Mouse (Mus musculus) G1E (cell line): ENCODE measurements at regions not wholly inside any gene's neighbourhood (a gene's known extent, or its start where the extent isn't known, plus 50 kb on each side); places are given as distances from the start of the nearest gene placed in this dataset.

Source experiments
- ATAC-seq: 2 replicates; pipeline ENCODE4 v1.8.0; 2016; ENCODE audit warnings: mild to moderate bottlenecking; ENCODE audit not compliant: insufficient number of reproducible peaks, poor library complexity, low FRiP score, severe bottlenecking; ENCODE audit errors: extremely low read depth
- DNase-seq: peaks from one replicate; pipeline ENCODE4 v3.0.0; 2012; ENCODE audit warnings: low spot score
- H3K27me3 ChIP-seq: 2 replicates; pipeline ENCODE4 v1.6.1; 2012; ENCODE audit warnings: mild to moderate bottlenecking, low read length, inconsistent platforms; ENCODE audit not compliant: insufficient read depth
- H3K36me3 ChIP-seq: replicated peaks from 2 replicates; pipeline ENCODE3; 2012; ENCODE audit warnings: mild to moderate bottlenecking, inconsistent platforms
- H3K4me1 ChIP-seq: 2 replicates; pipeline ENCODE4 v1.6.1; 2012; ENCODE audit warnings: low read depth, low read length, inconsistent platforms, mixed read lengths; ENCODE audit not compliant: insufficient read depth
- H3K4me3 ChIP-seq: 2 replicates; pipeline ENCODE4 v1.5.1; 2012; ENCODE audit warnings: low read depth, mild to moderate bottlenecking, inconsistent platforms, low read length, moderate library complexity, mixed read lengths
- H3K9me3 ChIP-seq: replicated peaks from 2 replicates; pipeline ENCODE4 v1.6.1; 2012; ENCODE audit warnings: inconsistent platforms
- CTCF ChIP-seq: IDR thresholded peaks from 2 replicates; pipeline ENCODE4 v1.5.1; 2012; ENCODE audit warnings: low read depth, low read length, inconsistent platforms, mixed read lengths
- GATA1 ChIP-seq: IDR thresholded peaks from 2 replicates; pipeline ENCODE4 v1.6.1; 2012; ENCODE audit warnings: borderline replicate concordance, low read length, inconsistent platforms, mixed read lengths
- GATA2 ChIP-seq: IDR thresholded peaks from 2 replicates; pipeline ENCODE4 v1.6.1; 2012; ENCODE audit warnings: low read depth, low read length, inconsistent platforms, borderline replicate concordance
- POLR2AphosphoS5 ChIP-seq: IDR thresholded peaks from 2 replicates; pipeline ENCODE4 v1.6.1; 2012; ENCODE audit warnings: low read depth, low read length, inconsistent platforms; ENCODE audit not compliant: insufficient replicate concordance
- TAL1 ChIP-seq: conservative IDR thresholded peaks from 2 replicates; pipeline ENCODE4 v1.6.1; 2012; ENCODE audit warnings: low read depth, low read length, inconsistent platforms, mixed read lengths

DNA sequence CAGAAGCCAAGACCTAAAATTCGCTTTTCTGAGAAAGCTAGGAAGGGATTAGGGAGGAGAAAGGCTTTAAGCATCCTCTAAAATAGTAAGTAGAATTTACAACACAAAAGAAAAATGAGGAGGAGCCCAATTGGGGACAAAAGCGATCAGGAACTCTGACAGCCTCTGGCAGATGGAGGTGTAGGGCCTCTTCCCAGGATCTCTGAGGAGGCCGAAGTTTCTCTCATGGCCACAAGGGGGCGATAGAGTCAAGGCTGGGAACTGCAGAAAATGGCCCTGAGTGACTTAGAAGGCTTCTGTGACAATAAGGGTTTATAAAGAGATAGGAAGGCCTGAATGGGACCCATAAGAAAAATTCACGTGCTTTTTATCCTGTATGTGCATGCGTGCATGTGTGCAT, 77.8 kb upstream of the Grin2a start:
- no peaks in the 10 kb centered on the region for H3K9me3 ChIP-seq
- DNase-seq (peak; percentile 46), ATAC-seq (no peak)

GRCm38 (mm10) chr16:10063491-10063890, 68.1 kb upstream of the Grin2a start:
- H3K4me1 ChIP-seq: no peaks in the 10 kb centered on the region

More for the DNA sequence above, 77.8 kb upstream of the Grin2a start:
- Histone ChIP-seq H3K36me3 (no peaks in the 10 kb centered on the region), H3K4me1 (no peaks in the 10 kb centered on the region), H3K4me3 (no peak overlapping the region), H3K27me3 (no peaks in the 10 kb centered on the region)
- TF ChIP-seq CTCF: peak; percentile 73
- no peak for TF ChIP-seq TAL1

DNA sequence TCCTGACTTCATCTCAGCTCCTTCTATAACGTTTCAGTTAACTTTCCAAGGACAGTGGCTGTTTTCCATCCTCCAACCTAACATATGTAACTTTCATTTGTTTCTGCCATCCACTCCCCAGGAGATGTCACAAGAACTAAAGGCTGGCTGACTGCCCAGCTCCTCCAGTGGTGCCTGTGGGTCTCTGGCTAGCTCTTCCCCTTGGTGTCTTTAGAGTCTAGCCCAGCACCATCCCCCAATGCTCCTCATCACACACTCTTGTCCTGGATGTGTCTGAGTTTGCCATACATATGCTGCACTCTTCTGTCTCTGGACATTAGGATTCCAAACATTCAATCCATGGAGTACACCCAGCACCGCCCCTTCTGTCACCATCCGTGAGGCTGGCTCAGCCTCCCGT, 62.7 kb upstream of the Grin2a start:
- H3K4me3 ChIP-seq: no peak overlapping the region
- TF ChIP-seq GATA1: no peak
- TF ChIP-seq CTCF: no peak
- TF ChIP-seq TAL1: no peak
- no peak for TF ChIP-seq GATA2
- no peak for TF ChIP-seq POLR2AphosphoS5
- no peak for DNase-seq
- no peaks in the 10 kb centered on the region for H3K36me3 ChIP-seq
- H3K4me1 ChIP-seq: no peaks in the 10 kb centered on the region
- no peaks in the 10 kb centered on the region for H3K9me3 ChIP-seq
- no peak for ATAC-seq
- H3K27me3 ChIP-seq: 0 out of 2 replicates have a peak, but pooled peaks cover 2% of the 10 kb centered on the region

More at GRCm38 (mm10) chr16:10063491-10063890, 68.1 kb upstream of the Grin2a start:
- Histone ChIP-seq H3K4me3 (no peak overlapping the region), H3K9me3 (no peaks in the 10 kb centered on the region), H3K27me3 (0 out of 2 replicates have a peak, but pooled peaks cover 6% of the 10 kb centered on the region), H3K36me3 (no peaks in the 10 kb centered on the region)
- no peak for DNase-seq
- no peak for ATAC-seq
- no peak for TF ChIP-seq GATA2
- TF ChIP-seq TAL1: no peak
- TF ChIP-seq GATA1: no peak
- no peak for TF ChIP-seq POLR2AphosphoS5
- TF ChIP-seq CTCF: no peak
